Mouse (Mus musculus) liver, embryonic 14.5 days (tissue): ENCODE measurements at regions not wholly inside any gene's neighbourhood (a gene's known extent, or its start where the extent isn't known, plus 50 kb on each side); places are given as distances from the start of the nearest gene placed in this dataset.

Experiments
- CTCF ChIP-seq: IDR thresholded peaks from 2 replicates; pipeline ENCODE4 v1.5.1; 2016; ENCODE audit warnings: antibody characterized with exemption, low read depth, control low read depth
- EP300 ChIP-seq: IDR thresholded peaks from 2 replicates; pipeline ENCODE4 v1.6.1; 2016; ENCODE audit warnings: antibody characterized with exemption, low read depth

- TF ChIP-seq EP300 = no peak
- no peak for TF ChIP-seq CTCF
Measured at GRCm38 (mm10) chr8:126692711-126693110, 98.9 kb upstream of the Irf2bp2 start.
